In genomic region chr1:36474646-36475045, GRCm38 (mm10) we compare ENCODE assay signal across 9 mouse cellular contexts. TPM values are rescaled to one million over a fixed set of nuclear protein-coding genes. Genes with fewer than 3 reads are reported as not detected.
DNase-seq lines count a peak whose midpoint lies in the region; ATAC-seq and TF ChIP-seq lines count a peak whose summit lies in the region.
"Had no signal": no experiment of that assay in that cellular context is flagged by ENCODE, and none has a peak within 500 bp of the region (broad histone marks: within the 10 kb centered on the region; RNA-seq: fewer than 3 reads in every experiment).

No protein-coding gene starts in this region.

- WGBS in lung, embryonic 15.5 days = 38% methylated on average over 3 of the region's 3 CpGs
- 66% methylated on average over 3 of the region's 3 CpGs for WGBS in forebrain, embryonic 16.5 days
- WGBS in limb, embryonic 10.5 days = 76% methylated on average over 3 of the region's 3 CpGs
- 49% methylated on average over 3 of the region's 3 CpGs for WGBS in olfactory bulb, adult 2 months

- no peak for ATAC-seq in lung, embryonic 15.5 days (ENCODE audit: borderline replicate concordance, extremely low read depth, low FRiP score, low TSS enrichment)
- no peak for ATAC-seq in forebrain, embryonic 16.5 days

- H3K4me3 ChIP-seq in lung, embryonic 15.5 days = no peak overlapping the region; the same call in 1 of the 2 replicates
- H3K4me3 ChIP-seq in forebrain, embryonic 16.5 days (replicated peaks; ENCODE audit: low read length) = no peak overlapping the region
- H3K4me3 ChIP-seq in limb, embryonic 10.5 days = peak overlapping the region; percentile 65; the same call in 1 of the 2 replicates
- H3K4me3 ChIP-seq in olfactory bulb, adult 2 months (ENCODE audit: insufficient read depth, low read depth, low read length) = peak overlapping the region; percentile 11; the same call in 1 of the 2 replicates

- H3K4me1 ChIP-seq in lung, embryonic 15.5 days = peaks cover 68% of the 10 kb centered on the region
- peaks cover 47% of the 10 kb centered on the region for H3K4me1 ChIP-seq in forebrain, embryonic 16.5 days (replicated peaks; ENCODE audit: control insufficient read depth, insufficient read depth, low read length)
- peaks cover 62% of the 10 kb centered on the region for H3K4me1 ChIP-seq in limb, embryonic 10.5 days
- peaks cover 52% of the 10 kb centered on the region for H3K4me1 ChIP-seq in olfactory bulb, adult 2 months (ENCODE audit: control insufficient read depth, insufficient read depth, low read length)

- no peak for DNase-seq in lung, postnatal 36 days
- no peak for DNase-seq in limb, embryonic 10.5 days (ENCODE audit: low spot score)
- no peak for DNase-seq in thymus, postnatal 14 days
- no peak for DNase-seq in adrenal gland, postnatal 14 days
- no peak for DNase-seq in layer of hippocampus, adult 9-11 months
- DNase-seq: embryo, embryonic 11 days had no signal

- no peak overlapping the region for H3K9ac ChIP-seq in lung, embryonic 15.5 days
- H3K9ac ChIP-seq in forebrain, embryonic 16.5 days (replicated peaks; ENCODE audit: low read depth, low read length) = no peak overlapping the region

- H3K36me3 ChIP-seq in lung, embryonic 15.5 days = no peaks in the 10 kb centered on the region
- H3K36me3 ChIP-seq in forebrain, embryonic 16.5 days (ENCODE audit: control insufficient read depth, insufficient read depth) = no peaks in the 10 kb centered on the region
- no peaks in the 10 kb centered on the region for H3K36me3 ChIP-seq in limb, embryonic 10.5 days

- H3K27ac ChIP-seq in lung, embryonic 15.5 days = 0 out of 2 replicates have a peak overlapping the region, but pooled peaks have one; percentile 25
- no peak overlapping the region for H3K27ac ChIP-seq in forebrain, embryonic 16.5 days (ENCODE audit: low read length)
- H3K27ac ChIP-seq in limb, embryonic 10.5 days = peak overlapping the region; percentile 73; the same call in 1 of the 2 replicates
- H3K27ac ChIP-seq in olfactory bulb, adult 2 months (ENCODE audit: insufficient read depth, low read depth, low read length) = no peak overlapping the region

- H3K27me3 ChIP-seq in lung, embryonic 15.5 days = no peaks in the 10 kb centered on the region
- H3K27me3 ChIP-seq in forebrain, embryonic 16.5 days (replicated peaks; ENCODE audit: control insufficient read depth, insufficient read depth, low read length) = no peaks in the 10 kb centered on the region
- H3K27me3 ChIP-seq in limb, embryonic 10.5 days (ENCODE audit: low read depth, poor library complexity, severe bottlenecking) = peaks cover 6% of the 10 kb centered on the region; the same call in 1 of the 2 replicates

- H3K9me3 ChIP-seq in lung, embryonic 15.5 days = no peaks in the 10 kb centered on the region
- H3K9me3 ChIP-seq in forebrain, embryonic 16.5 days (ENCODE audit: control insufficient read depth, low read length) = no peaks in the 10 kb centered on the region
- no peaks in the 10 kb centered on the region for H3K9me3 ChIP-seq in limb, embryonic 10.5 days (replicated peaks)

- no peak for TF ChIP-seq POLR2A in olfactory bulb, adult 2 months (IDR thresholded peaks at IDR 0.05; ENCODE audit: insufficient read depth, low read depth, low read length)

- peak overlapping the region; percentile 86 for H3K4me2 ChIP-seq in lung, embryonic 15.5 days
- peak overlapping the region; percentile 28 for H3K4me2 ChIP-seq in forebrain, embryonic 16.5 days (ENCODE audit: low read length)

- no peak for TF ChIP-seq CTCF in olfactory bulb, adult 2 months (IDR thresholded peaks at IDR 0.05; ENCODE audit: insufficient read depth, low read depth, low read length)

RNA-seq across cellular contexts. Expression of gene Cnnm4, which starts 3.2 kb away (rescaled TPM):
- polyA plus RNA-seq in lung, embryonic 15.5 days (2015; fragmentation: Nextera tagmentation; extraction: Ambion mirVana) = 10.8 and 12.5 TPM in 2 replicates
- polyA plus RNA-seq in forebrain, embryonic 16.5 days (2015; fragmentation: Nextera tagmentation; extraction: Ambion mirVana) = 9.7 and 11.0 TPM in 2 replicates
- polyA plus RNA-seq in limb, embryonic 10.5 days (2016; fragmentation: Nextera tagmentation; extraction: Ambion mirVana) = 12.7 and 17.5 TPM in 2 replicates
- not detected in 2 replicates for polyA plus RNA-seq in olfactory bulb, adult 2 months (2012; ENCODE audit: insufficient read depth, insufficient read length, low replicate concordance, missing spikeins)
- 4.2 and 4.6 TPM in 2 replicates for total RNA-seq in adrenal gland, postnatal 14 days (2021)

RNA-seq across cellular contexts. Expression of gene Lman2l, which starts 29.6 kb away (rescaled TPM):
- polyA plus RNA-seq in lung, embryonic 15.5 days (2015; fragmentation: Nextera tagmentation; extraction: Ambion mirVana) = 47.0 and 49.5 TPM in 2 replicates
- polyA plus RNA-seq in forebrain, embryonic 16.5 days (2015; fragmentation: Nextera tagmentation; extraction: Ambion mirVana) = 62.8 and 67.6 TPM in 2 replicates
- polyA plus RNA-seq in limb, embryonic 10.5 days (2016; fragmentation: Nextera tagmentation; extraction: Ambion mirVana) = 53.7 and 59.8 TPM in 2 replicates
- not detected in 2 replicates for polyA plus RNA-seq in olfactory bulb, adult 2 months (2012; ENCODE audit: insufficient read depth, insufficient read length, low replicate concordance, missing spikeins)
- total RNA-seq in adrenal gland, postnatal 14 days (2021) = 26.2 and 30.7 TPM in 2 replicates

RNA-seq across cellular contexts. Expression of gene Cnnm3, which starts 37.0 kb away (rescaled TPM):
- polyA plus RNA-seq in lung, embryonic 15.5 days (2015; fragmentation: Nextera tagmentation; extraction: Ambion mirVana) = 3.2 TPM in 2 replicates
- polyA plus RNA-seq in forebrain, embryonic 16.5 days (2015; fragmentation: Nextera tagmentation; extraction: Ambion mirVana) = 4.8 and 5.8 TPM in 2 replicates
- polyA plus RNA-seq in limb, embryonic 10.5 days (2016; fragmentation: Nextera tagmentation; extraction: Ambion mirVana) = 3.6 and 4.5 TPM in 2 replicates
- not detected in 2 replicates for polyA plus RNA-seq in olfactory bulb, adult 2 months (2012; ENCODE audit: insufficient read depth, insufficient read length, low replicate concordance, missing spikeins)
- total RNA-seq in adrenal gland, postnatal 14 days (2021) = 26.3 and 27.5 TPM in 2 replicates

Comparison
In these comparisons a context has a peak if more than half of its experiments do, and no peak if none do; other contexts are left out.
1. H3K27ac ChIP-seq: peak in lung, embryonic 15.5 days (single experiment) and limb, embryonic 10.5 days (single experiment); none in forebrain, embryonic 16.5 days (single experiment) and olfactory bulb, adult 2 months (single experiment).
2. H3K4me3 ChIP-seq: peak in limb, embryonic 10.5 days (single experiment) and olfactory bulb, adult 2 months (single experiment); none in lung, embryonic 15.5 days (single experiment) and forebrain, embryonic 16.5 days (single experiment).
3. RNA of gene Cnnm4, which starts 3.2 kb away (polyA plus RNA-seq): 12.7 to 17.5 TPM in limb, embryonic 10.5 days, 10.8 to 12.5 TPM in lung, embryonic 15.5 days and 9.7 to 11.0 TPM in forebrain, embryonic 16.5 days; not detected in olfactory bulb, adult 2 months; every median in the first group is over 10 times any median in the second.